Mouse (Mus musculus): Measurements from ENCODE around the gene Lrmda. TPM values are rescaled to one million over a fixed set of nuclear protein-coding genes. Genes with fewer than 3 reads are reported as not detected.

Lrmda gene
- total and polyA plus RNA-seq, 2 experiments: 0.18 to 0.50 TPM

DNA sequence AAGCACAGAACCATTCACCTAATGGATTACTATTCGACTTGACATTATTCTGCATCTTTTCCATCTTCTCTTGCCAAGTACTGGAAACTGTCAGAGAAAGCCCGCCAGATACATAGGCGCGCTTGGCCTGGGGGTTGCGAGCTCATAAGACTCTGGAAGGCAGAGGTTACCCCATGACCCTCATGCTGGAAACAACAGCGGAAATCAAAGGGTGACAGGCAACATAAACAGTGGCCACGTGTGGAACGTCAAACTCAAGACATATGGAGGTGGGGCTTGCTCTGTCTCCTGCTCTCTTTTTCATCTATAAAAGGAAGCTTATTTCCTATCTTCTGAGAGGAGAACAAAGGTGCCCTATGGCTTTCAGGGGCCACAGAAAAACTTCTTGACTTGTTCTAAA, 351.6 kb downstream of the Lrmda start:
- no peak for DNase-seq (ENCODE audit: extremely low read depth, low read depth, low spot score)
- Histone ChIP-seq H3K27me3 (ENCODE audit: control insufficient read depth, insufficient read depth, low read length) (no peaks in the 10 kb centered on the region), H3K4me3 (ENCODE audit: insufficient read depth, low read depth, low read length) (no peak overlapping the region), H3K9ac (ENCODE audit: low read depth, low read length) (no peak overlapping the region), H3K27ac (replicated peaks; ENCODE audit: insufficient read depth, low read depth, low read length) (no peak overlapping the region), H3K79me2 (ENCODE audit: control insufficient read depth, insufficient read depth, low read length) (no peaks in the 10 kb centered on the region), H3K4me1 (ENCODE audit: control insufficient read depth, insufficient read depth, low read length) (no peaks in the 10 kb centered on the region), H3K36me3 (ENCODE audit: control insufficient read depth, insufficient read depth, low read length) (no peaks in the 10 kb centered on the region)
- no peak for TF ChIP-seq POLR2A (IDR thresholded peaks at IDR 0.05; ENCODE audit: extremely low read depth, insufficient read depth, low read length)
- no peak for TF ChIP-seq CTCF (IDR thresholded peaks at IDR 0.05; ENCODE audit: low read depth, low read length)
- 75% methylated on average over 8 of the region's 8 CpGs for WGBS

DNA sequence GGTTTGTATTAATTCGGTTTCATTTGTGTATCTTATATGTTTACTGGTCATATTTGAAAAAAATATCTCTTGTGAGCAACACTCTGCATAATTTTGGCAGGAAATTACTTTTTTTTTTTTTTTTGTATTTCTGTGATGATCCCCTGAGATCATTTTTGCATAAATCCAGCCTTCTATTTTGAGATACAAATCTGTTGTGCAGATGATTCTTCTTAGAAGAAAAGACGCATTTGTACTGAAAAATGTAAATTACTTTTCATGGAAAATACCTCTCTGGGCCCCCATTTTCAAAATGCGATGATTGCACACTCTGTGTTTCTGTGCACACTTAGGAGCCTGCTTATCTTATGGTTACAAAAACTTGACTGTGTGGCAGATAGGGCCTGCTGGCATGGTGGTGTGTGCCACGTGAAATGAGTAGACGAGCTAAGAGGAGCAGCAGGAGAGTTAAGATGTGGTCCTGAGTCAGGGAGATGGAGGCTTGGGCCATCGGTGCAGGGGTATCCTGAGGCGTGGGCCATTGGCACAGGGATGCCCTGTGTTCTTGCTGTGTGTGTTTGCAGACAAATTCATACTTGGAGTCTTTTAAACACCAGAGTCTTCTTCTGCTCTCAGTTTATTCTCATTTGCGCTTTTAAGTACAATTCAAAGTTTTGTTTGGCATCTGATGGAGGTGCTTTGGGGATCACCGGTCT, 353.3 kb downstream of the Lrmda start:
- TF ChIP-seq CTCF (IDR thresholded peaks at IDR 0.05; ENCODE audit: low read depth, low read length) (no peak), POLR2A (IDR thresholded peaks at IDR 0.05; ENCODE audit: extremely low read depth, insufficient read depth, low read length) (no peak)
- H3K4me3 ChIP-seq (ENCODE audit: insufficient read depth, low read depth, low read length): no peak overlapping the region
- H3K36me3 ChIP-seq (ENCODE audit: control insufficient read depth, insufficient read depth, low read length): no peaks in the 10 kb centered on the region
- H3K4me1 ChIP-seq (ENCODE audit: control insufficient read depth, insufficient read depth, low read length): no peaks in the 10 kb centered on the region
- no peaks in the 10 kb centered on the region for H3K27me3 ChIP-seq (ENCODE audit: control insufficient read depth, insufficient read depth, low read length)
- H3K9ac ChIP-seq (ENCODE audit: low read depth, low read length): no peak overlapping the region
- H3K79me2 ChIP-seq (ENCODE audit: control insufficient read depth, insufficient read depth, low read length): no peaks in the 10 kb centered on the region
- H3K27ac ChIP-seq (replicated peaks; ENCODE audit: insufficient read depth, low read depth, low read length): no peak overlapping the region
- DNase-seq (ENCODE audit: extremely low read depth, low read depth, low spot score): no peak
- 93% methylated on average over 9 of the region's 9 CpGs for WGBS

DNA sequence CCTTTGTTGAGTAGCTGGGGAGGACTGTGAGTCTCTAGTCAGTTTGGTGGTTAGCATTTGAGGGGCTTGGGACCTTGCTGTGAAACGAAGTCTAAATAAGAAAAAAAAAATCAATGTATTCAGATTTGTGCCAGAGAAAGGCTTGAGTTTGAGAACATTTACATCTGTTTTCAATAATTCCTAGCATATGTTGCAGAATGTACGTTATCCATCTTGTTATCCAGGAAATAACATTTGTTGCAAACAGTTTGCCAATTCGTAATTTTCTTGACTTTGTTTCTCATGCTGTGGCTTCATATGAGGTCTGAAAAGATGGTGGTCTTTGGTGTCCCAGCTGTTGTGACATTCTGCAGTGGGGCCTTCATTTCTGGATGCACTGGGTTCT, 353.8 kb downstream of the Lrmda start:
- no peak for DNase-seq (ENCODE audit: extremely low read depth, low read depth, low spot score)
- Histone ChIP-seq H3K9ac (ENCODE audit: low read depth, low read length) (no peak overlapping the region), H3K36me3 (ENCODE audit: control insufficient read depth, insufficient read depth, low read length) (no peaks in the 10 kb centered on the region), H3K4me3 (ENCODE audit: insufficient read depth, low read depth, low read length) (no peak overlapping the region), H3K27ac (replicated peaks; ENCODE audit: insufficient read depth, low read depth, low read length) (no peak overlapping the region), H3K27me3 (ENCODE audit: control insufficient read depth, insufficient read depth, low read length) (no peaks in the 10 kb centered on the region), H3K79me2 (ENCODE audit: control insufficient read depth, insufficient read depth, low read length) (no peaks in the 10 kb centered on the region), H3K4me1 (ENCODE audit: control insufficient read depth, insufficient read depth, low read length) (no peaks in the 10 kb centered on the region)
- WGBS: 81% methylated on average over 3 of the region's 3 CpGs
- TF ChIP-seq CTCF (IDR thresholded peaks at IDR 0.05; ENCODE audit: low read depth, low read length) (no peak), POLR2A (IDR thresholded peaks at IDR 0.05; ENCODE audit: extremely low read depth, insufficient read depth, low read length) (no peak)

DNA sequence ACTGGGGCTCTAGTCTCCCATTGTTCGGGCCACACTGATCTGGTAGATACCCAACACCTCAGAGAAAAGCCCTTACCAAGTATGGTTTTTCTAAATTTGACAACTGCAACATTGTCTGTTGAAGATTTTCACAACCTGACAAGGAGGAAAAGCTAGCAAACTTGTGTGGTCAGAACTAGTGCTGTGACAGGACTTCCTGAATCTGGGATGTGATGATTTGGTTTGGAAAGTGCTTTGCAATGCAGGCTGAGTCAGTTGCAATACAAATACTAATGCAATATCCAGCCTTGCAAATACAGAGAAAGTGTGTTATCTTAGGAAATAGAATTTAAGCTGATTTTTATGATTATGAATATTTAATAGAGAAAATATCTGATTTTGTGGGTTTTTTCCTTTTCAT, 357.6 kb downstream of the Lrmda start:
- Histone ChIP-seq H3K4me3 (ENCODE audit: insufficient read depth, low read depth, low read length) (no peak overlapping the region), H3K4me1 (ENCODE audit: control insufficient read depth, insufficient read depth, low read length) (no peaks in the 10 kb centered on the region), H3K27ac (replicated peaks; ENCODE audit: insufficient read depth, low read depth, low read length) (no peak overlapping the region), H3K36me3 (ENCODE audit: control insufficient read depth, insufficient read depth, low read length) (no peaks in the 10 kb centered on the region), H3K27me3 (ENCODE audit: control insufficient read depth, insufficient read depth, low read length) (no peaks in the 10 kb centered on the region), H3K79me2 (ENCODE audit: control insufficient read depth, insufficient read depth, low read length) (no peaks in the 10 kb centered on the region), H3K9ac (ENCODE audit: low read depth, low read length) (no peak overlapping the region)
- WGBS: 95% methylated on average over 1 of the region's 1 CpGs
- TF ChIP-seq CTCF (IDR thresholded peaks at IDR 0.05; ENCODE audit: low read depth, low read length): no peak
- TF ChIP-seq POLR2A (IDR thresholded peaks at IDR 0.05; ENCODE audit: extremely low read depth, insufficient read depth, low read length): no peak
- no peak for DNase-seq (ENCODE audit: extremely low read depth, low read depth, low spot score)

DNA sequence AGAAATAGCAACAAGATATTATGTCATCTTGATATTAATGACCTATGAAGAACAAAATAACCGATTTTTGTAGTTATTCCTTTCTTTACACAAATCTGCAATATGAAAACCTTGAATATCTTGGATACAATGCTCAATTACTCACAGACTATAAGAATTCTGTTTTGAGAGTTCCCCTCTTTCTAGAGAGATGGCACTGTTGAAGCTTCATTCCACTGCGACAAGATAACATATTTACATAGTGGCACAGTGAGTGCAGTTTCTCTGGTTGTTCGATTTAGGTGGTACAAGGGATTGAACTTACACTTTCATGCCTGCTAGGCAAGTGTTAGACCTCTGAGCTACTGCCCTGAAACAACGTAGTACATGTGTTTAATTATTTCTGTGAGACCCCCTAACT, 362.6 kb downstream of the Lrmda start:
- H3K27ac ChIP-seq (replicated peaks; ENCODE audit: insufficient read depth, low read depth, low read length): no peak overlapping the region
- H3K27me3 ChIP-seq (ENCODE audit: control insufficient read depth, insufficient read depth, low read length): no peaks in the 10 kb centered on the region
- no peaks in the 10 kb centered on the region; the same call in 1 of the 2 replicates for H3K4me1 ChIP-seq (ENCODE audit: control insufficient read depth, insufficient read depth, low read length)
- no peaks in the 10 kb centered on the region for H3K36me3 ChIP-seq (ENCODE audit: control insufficient read depth, insufficient read depth, low read length)
- DNase-seq (ENCODE audit: extremely low read depth, low read depth, low spot score): no peak
- H3K9ac ChIP-seq (ENCODE audit: low read depth, low read length): no peak overlapping the region
- H3K4me3 ChIP-seq (ENCODE audit: insufficient read depth, low read depth, low read length): no peak overlapping the region
- TF ChIP-seq CTCF (IDR thresholded peaks at IDR 0.05; ENCODE audit: low read depth, low read length): no peak
- no peak for TF ChIP-seq POLR2A (IDR thresholded peaks at IDR 0.05; ENCODE audit: extremely low read depth, insufficient read depth, low read length)
- WGBS: 53% methylated on average over 4 of the region's 4 CpGs
- no peaks in the 10 kb centered on the region for H3K79me2 ChIP-seq (ENCODE audit: control insufficient read depth, insufficient read depth, low read length)

DNA sequence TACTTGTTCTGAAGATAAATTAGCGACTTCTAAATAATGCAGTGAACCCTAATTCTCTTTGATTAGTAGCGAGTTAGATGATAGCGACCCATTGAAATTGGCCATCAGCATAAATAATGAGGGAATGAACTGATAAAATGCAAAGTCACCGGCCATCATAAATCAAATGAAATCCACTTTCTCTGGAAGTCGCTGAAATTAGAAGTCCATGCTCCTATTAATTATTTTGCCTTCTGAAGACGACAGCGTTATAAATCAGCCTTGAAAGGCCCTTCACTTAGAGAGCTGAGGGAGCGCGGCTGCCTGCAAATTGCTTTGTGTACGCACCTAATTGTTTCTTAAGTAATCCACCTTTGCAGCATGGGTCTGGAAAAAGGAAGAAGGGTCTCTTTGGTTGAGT, 374.1 kb downstream of the Lrmda start:
- Histone ChIP-seq H3K4me3 (ENCODE audit: insufficient read depth, low read depth, low read length) (no peak overlapping the region), H3K27ac (replicated peaks; ENCODE audit: insufficient read depth, low read depth, low read length) (no peak overlapping the region), H3K4me1 (ENCODE audit: control insufficient read depth, insufficient read depth, low read length) (no peaks in the 10 kb centered on the region), H3K79me2 (ENCODE audit: control insufficient read depth, insufficient read depth, low read length) (no peaks in the 10 kb centered on the region), H3K27me3 (ENCODE audit: control insufficient read depth, insufficient read depth, low read length) (no peaks in the 10 kb centered on the region), H3K9ac (ENCODE audit: low read depth, low read length) (no peak overlapping the region), H3K36me3 (ENCODE audit: control insufficient read depth, insufficient read depth, low read length) (no peaks in the 10 kb centered on the region)
- DNase-seq (ENCODE audit: extremely low read depth, low read depth, low spot score): no peak
- no peak for TF ChIP-seq CTCF (IDR thresholded peaks at IDR 0.05; ENCODE audit: low read depth, low read length)
- TF ChIP-seq POLR2A (IDR thresholded peaks at IDR 0.05; ENCODE audit: extremely low read depth, insufficient read depth, low read length): no peak
- WGBS: 92% methylated on average over 10 of the region's 10 CpGs

Data from liver, adult 2 months (tissue).